Mouse (Mus musculus) spleen, adult 2 months (tissue): ENCODE results near the gene Catsperg1. TPM values are rescaled to one million over a fixed set of nuclear protein-coding genes. Genes with fewer than 3 reads are reported as not detected.
A peak's percentile ranks its signal among the peaks of the same experiment; 100 is the strongest.
"Not testable (repeated sequence)": the region's sequence is repeated elsewhere in the genome, so short reads cannot be mapped to it uniquely, and the experiment has no call there.

Source experiments
- DNase-seq, 2 experiments: peaks; one replicate each; pipeline versions ENCODE4 v3.0.0 to v3.0.0-alpha.2; 2012 to 2021; ENCODE audit warnings: low spot score in 2 of 2, low read depth in 1 of 2
- H3K27ac ChIP-seq: fragments of 200-500 bp; 2 replicates; pipeline ENCODE4 v1.5.1; 2012; ENCODE audit warnings: low read length, inconsistent platforms; ENCODE audit not compliant: insufficient read depth
- H3K27me3 ChIP-seq: fragments of 200-500 bp; 2 replicates; pipeline ENCODE4 v1.6.1; 2012; ENCODE audit warnings: mild to moderate bottlenecking, moderate library complexity, low read length, inconsistent platforms; ENCODE audit not compliant: control insufficient read depth, insufficient read depth
- H3K36me3 ChIP-seq: fragments of 200-500 bp; 2 replicates; pipeline ENCODE4 v1.6.1; 2012; ENCODE audit warnings: mild to moderate bottlenecking, low read length, inconsistent platforms; ENCODE audit not compliant: control insufficient read depth, insufficient read depth
- H3K4me1 ChIP-seq: fragments of 200-500 bp; 2 replicates; pipeline ENCODE4 v1.6.1; 2011; ENCODE audit warnings: inconsistent platforms; ENCODE audit not compliant: control insufficient read depth, insufficient read depth, insufficient read length
- H3K4me3 ChIP-seq: fragments of 200-500 bp; 2 replicates; pipeline ENCODE4 v1.5.1; 2011; ENCODE audit warnings: mild to moderate bottlenecking, inconsistent platforms; ENCODE audit not compliant: insufficient read depth, insufficient read length; ENCODE audit errors: extremely low read depth
- CTCF ChIP-seq: fragments of 200-500 bp; IDR thresholded peaks from 2 replicates; pipeline ENCODE4 v1.5.1; 2011; ENCODE audit warnings: mild to moderate bottlenecking, inconsistent platforms; ENCODE audit not compliant: insufficient read depth, insufficient read length, insufficient replicate concordance; ENCODE audit errors: extremely low read depth
- POLR2A ChIP-seq: fragments of 200-500 bp; IDR thresholded peaks from 2 replicates; pipeline ENCODE4 v1.6.1; 2011; ENCODE audit warnings: low read depth, low read length, inconsistent platforms
- WGBS: fragments of 180-500 bp; shearing (Covaris S2); methylation state at CpG from one replicate; pipeline ENCODE4 v1.1.7; 2018; 5-methylcytosine and 5-hydroxymethylcytosine counted together
- polyA plus RNA-seq: library from polyadenylated mRNA; depleted of rRNA; stranded (reverse); fragments of >200 nt; gene quantifications from 2 replicates; pipeline ENCODE4 v1.2.3, GENCODE M21; 2012

The Catsperg1 gene
- polyA plus RNA-seq, 1 experiment = 2.0 TPM

DNA sequence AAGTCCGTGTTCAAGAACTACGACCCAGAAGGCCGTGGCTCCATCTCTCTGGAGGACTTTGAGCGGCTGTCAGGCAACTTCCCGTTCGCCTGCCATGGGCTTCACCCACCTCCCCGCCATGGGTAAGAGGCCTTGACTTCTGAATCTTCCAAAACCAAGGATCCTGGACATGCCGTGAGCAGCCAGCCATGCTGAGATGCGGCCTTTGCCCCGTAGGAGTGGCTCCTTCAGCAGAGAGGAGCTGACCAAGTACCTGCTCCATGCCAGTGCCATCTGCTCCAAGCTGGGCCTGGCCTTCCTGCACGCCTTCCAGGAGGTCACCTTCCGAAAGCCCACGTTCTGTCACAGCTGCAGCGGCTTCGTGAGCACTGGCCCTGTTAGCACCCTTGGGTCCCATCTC, 65.1 kb downstream of the Catsperg1 start:
- Histone ChIP-seq H3K27ac (no peak overlapping the region), H3K4me1 (no peaks in the 10 kb centered on the region; the same call in 1 of the 2 replicates), H3K27me3 (no peaks in the 10 kb centered on the region), H3K36me3 (no peaks in the 10 kb centered on the region), H3K4me3 (no peak overlapping the region)
- WGBS = 94% methylated on average over 15 of the region's 15 CpGs
- TF ChIP-seq CTCF (no peak), POLR2A (no peak)
- DNase-seq = no peak

DNA sequence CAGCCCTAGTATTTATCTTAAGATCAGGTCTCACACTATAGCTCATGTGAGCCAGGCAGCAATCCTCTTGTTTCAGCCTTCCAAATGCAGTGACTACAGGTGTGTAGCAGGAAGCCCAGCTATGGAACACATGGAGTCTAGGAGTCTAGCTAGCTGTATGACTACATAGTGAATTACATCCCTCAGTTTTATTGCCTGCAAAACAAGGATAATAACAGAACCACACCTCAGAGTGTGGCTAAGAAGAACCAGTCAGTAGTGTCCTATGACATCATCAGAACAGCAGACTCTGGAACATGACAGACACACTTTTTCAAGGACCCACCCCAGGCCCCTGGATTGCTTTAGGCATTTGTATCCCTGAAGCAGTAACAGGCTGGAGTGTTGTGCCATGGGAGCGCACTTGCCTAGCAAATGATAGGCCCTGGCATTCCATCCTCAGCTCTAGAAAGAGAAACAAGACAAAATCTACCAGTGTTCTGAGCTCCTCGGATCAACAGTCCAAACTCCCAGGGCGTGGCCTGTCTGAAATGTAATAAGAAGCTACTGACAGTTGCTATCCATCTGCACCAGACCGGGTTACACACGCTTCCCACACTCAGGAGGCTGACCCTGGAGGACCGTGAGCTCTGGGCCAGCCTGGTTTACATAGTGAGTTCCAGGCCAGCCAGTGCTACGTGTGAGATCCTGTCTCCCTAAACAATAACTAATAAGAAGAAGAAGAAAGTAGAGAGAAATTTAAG, 67.0 kb downstream of the Catsperg1 start:
- 90% methylated on average over 7 of the region's 7 CpGs for WGBS
- no peak for TF ChIP-seq CTCF
- TF ChIP-seq POLR2A = no peak
- Histone ChIP-seq H3K4me1 (no peaks in the 10 kb centered on the region; the same call in 1 of the 2 replicates), H3K27ac (no peak overlapping the region), H3K4me3 (no peak overlapping the region), H3K36me3 (no peaks in the 10 kb centered on the region), H3K27me3 (no peaks in the 10 kb centered on the region)
- DNase-seq = no peak

DNA sequence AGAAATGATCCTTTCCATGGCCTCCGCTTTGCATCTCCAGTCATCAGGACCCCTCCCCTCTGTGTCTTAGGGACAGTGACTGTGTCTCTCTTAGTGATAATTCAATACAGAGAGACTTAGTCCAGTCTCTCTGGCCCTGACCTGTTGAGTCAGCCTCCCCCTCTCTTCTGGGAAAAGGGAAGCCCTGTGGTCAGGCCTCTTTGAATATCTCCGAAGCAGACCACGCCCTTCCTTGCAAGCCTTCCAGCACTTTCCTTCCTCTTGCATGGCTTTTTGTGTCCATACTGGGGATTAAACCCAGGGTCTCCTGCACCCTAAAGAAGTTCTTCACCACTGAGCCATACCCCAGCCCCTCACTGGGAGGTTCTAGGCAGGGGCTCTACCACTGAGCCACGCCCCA, 69.8 kb downstream of the Catsperg1 start:
- no peak for DNase-seq
- no peak overlapping the region for H3K27ac ChIP-seq
- H3K36me3 ChIP-seq = no peaks in the 10 kb centered on the region
- H3K27me3 ChIP-seq = no peaks in the 10 kb centered on the region
- no peak overlapping the region for H3K4me3 ChIP-seq
- WGBS = 55% methylated on average over 4 of the region's 4 CpGs
- TF ChIP-seq POLR2A = no peak
- no peak for TF ChIP-seq CTCF
- no peaks in the 10 kb centered on the region; the same call in 1 of the 2 replicates for H3K4me1 ChIP-seq

DNA sequence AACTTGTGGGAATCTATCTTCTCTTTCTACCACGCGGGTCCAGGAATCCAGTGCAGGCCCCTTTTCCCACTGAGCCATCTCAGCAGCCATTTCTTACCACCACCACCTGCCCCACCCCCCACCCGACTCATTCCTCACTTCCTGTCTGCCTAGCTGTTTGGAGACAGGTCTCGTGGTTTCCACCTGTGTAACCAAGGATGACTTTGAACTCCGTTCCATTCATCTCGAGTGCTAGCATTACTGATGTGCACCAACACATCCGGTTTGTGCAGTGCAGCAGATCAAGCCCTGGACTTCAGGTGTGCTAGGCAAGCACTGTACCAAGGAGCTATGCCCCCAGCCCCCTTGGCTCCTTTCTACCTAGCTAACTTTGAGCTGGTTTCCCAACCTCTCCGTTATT, 72.4 kb downstream of the Catsperg1 start:
- no peaks in the 10 kb centered on the region for H3K27me3 ChIP-seq
- no peak overlapping the region for H3K4me3 ChIP-seq
- H3K36me3 ChIP-seq = no peaks in the 10 kb centered on the region
- TF ChIP-seq CTCF = no peak
- no peak for TF ChIP-seq POLR2A
- H3K4me1 ChIP-seq = no peaks in the 10 kb centered on the region; the same call in 1 of the 2 replicates
- whole genome bisulfite sequencing = 46% methylated on average over 8 of the region's 8 CpGs
- H3K27ac ChIP-seq = no peak overlapping the region
- peak in 1 of 2 experiments; percentile 53 for DNase-seq

DNA sequence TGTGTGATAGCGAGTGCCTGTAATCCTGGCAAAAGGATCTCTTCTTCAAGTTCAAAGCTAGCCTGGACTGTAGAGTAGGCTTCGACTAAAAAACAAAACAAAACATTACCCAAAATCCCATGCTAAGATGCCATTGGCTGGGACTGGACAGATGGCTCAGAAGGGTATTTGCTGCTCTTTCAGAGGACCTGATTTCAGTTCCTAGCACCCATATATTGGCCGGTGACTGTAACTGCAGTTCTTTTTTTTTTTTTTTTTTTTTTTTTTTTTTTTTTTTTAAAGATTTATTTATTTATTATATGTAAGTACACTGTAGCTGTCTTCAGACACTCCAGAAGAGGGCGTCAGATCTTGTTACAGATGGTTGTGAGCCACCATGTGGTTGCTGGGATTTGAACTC, 74.6 kb downstream of the Catsperg1 start:
- H3K27ac ChIP-seq = not testable (repeated sequence)
- 85% methylated on average over 3 of the region's 4 CpGs for WGBS

DNA sequence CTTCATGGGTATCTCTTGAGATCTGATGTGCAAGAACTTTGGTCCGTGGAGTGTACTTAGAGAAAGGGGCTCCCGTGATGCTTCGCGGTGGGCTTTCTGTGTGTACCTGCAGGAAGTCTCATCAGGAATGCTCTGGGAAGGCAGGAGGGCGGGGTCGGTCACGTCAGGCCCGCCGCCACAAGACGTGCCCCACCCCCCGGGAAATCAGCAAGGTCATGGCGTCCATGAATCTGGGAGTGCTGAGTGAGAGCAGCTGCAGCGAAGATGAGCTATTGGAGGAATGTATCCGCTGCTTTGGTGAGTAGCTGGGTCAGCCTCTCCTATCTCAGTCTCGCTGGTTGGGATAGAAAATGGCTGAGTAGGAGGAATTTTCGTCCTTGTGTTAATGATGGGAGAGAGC, 76.4 kb downstream of the Catsperg1 start:
- Histone ChIP-seq H3K27me3 (no peaks in the 10 kb centered on the region; the same call in 1 of the 2 replicates), H3K4me1 (peaks cover 2% of the 10 kb centered on the region), H3K27ac (no peak overlapping the region), H3K4me3 (no peak overlapping the region), H3K36me3 (no peaks in the 10 kb centered on the region)
- TF ChIP-seq POLR2A (no peak), CTCF (no peak)
- WGBS = 80% methylated on average over 16 of the region's 16 CpGs
- DNase-seq = no peak

More for the DNA sequence above, 74.6 kb downstream of the Catsperg1 start:
- DNase-seq, H3K4me3 ChIP-seq, H3K4me1 ChIP-seq, H3K27me3 ChIP-seq, H3K36me3 ChIP-seq: not testable (repeated sequence)

DNA sequence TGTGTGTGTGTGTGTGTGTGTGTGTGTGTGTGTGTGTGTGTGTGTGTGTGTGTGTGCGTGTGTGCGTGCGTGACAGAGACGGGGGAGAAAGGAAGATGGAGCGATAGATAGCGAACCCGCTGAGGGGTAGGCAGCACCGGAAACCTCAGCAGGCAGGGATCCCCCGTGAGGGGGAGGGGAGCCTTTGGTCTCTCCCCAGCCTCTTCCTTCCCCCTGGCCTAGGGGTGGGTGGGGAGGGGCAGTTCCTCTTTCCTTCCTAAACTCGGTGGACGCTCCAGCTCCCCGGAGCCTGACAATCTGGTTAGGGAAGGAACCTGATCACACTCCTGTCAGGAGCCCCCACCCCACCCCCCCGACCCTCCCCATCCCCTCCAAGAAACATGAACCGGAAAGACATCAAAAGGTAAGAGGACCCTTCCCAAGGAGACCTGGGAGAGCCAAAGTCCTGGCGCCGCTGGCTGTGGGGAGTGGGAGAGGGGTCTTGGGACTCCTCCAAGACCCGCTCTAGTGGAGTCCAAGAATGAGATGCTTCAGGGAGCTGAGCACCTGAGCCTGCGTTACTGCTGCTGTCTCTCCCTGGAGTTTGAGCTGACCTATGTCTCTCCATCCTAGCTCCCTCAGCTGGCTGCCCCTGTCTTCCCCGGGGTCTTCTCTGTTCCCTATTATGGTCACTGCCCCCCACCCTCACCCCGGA, 79.0 kb downstream of the Catsperg1 start, which contains the start of gene Rasgrp4:
Gene Rasgrp4, plus strand, starts transcription at position 159 of the 694 bp plus-strand sequence.
- peak within 1 kb of the TSS; percentile 45 for H3K4me3 ChIP-seq

More for the DNA sequence above, 79.0 kb downstream of the Catsperg1 start, which contains the start of gene Rasgrp4:
- peaks cover 2% of the 10 kb centered on the region for H3K4me1 ChIP-seq
- no peak within 1 kb of the TSS for H3K27ac ChIP-seq
- peak; percentile 41 to 76 for DNase-seq
- TF ChIP-seq POLR2A (no peak), CTCF (no peak)
- 5% methylated on average over 14 of the region's 20 CpGs for WGBS
- no peaks in the 10 kb centered on the region for H3K36me3 ChIP-seq
- H3K27me3 ChIP-seq = no peaks in the 10 kb centered on the region; the same call in 1 of the 2 replicates
